Mouse (Mus musculus) bone marrow macrophage, adult 2 months (primary cell): ENCODE data around the gene Trappc12.

ENCODE experiments used
- CTCF ChIP-seq: IDR thresholded peaks from 2 replicates; pipeline ENCODE4 v1.5.1; 2012; ENCODE audit warnings: low read depth, mild to moderate bottlenecking, low read length, moderate library complexity
- POLR2A ChIP-seq: IDR thresholded peaks from 2 replicates; pipeline ENCODE4 v1.6.1; 2012; ENCODE audit warnings: mild to moderate bottlenecking, low read depth, low read length, borderline replicate concordance

DNA sequence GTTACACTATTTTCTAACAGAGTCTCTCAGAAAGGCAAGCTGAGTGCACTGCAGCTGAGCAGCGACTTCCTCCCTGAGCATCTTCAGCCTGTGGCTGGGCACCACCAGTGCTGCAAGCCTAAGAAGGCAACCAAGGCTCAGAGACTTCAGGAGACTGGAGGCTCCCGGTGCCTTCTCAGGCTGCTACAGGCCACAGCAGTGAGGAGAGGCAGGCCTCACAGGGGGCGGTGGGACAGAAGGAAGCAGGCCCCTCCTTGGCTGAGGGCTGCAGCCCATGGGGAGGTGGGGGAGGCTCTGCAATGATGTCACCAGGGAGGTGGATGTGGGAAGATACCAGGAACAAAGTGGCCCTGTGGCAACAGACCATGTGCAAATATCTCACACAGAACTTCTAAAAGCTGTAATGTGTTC is 50.2 kb downstream of the Trappc12 start:
- TF ChIP-seq CTCF (no peak), POLR2A (no peak)
